Mouse (Mus musculus): ENCODE results near the gene Hist4h4. TPM values are rescaled to one million over a fixed set of nuclear protein-coding genes. Genes with fewer than 3 reads are reported as not detected.

Hist4h4 gene
- polyA plus RNA-seq, 1 experiment from 2014 or later = 0.54 TPM

GRCm38 (mm10) chr6:136808014-136808417, 3.8 kb upstream of the Hist4h4 start, which contains the start of gene H2afj:
H2afj (plus strand) TSS chr6:136808244.
- peak; percentile 90 for ATAC-seq
- Histone ChIP-seq H3K36me3 (ENCODE audit: control insufficient read depth, insufficient read depth, low read length) (peaks cover 7% of the 10 kb centered on the region; the same call in 1 of the 2 replicates), H3K9me3 (ENCODE audit: control insufficient read depth, low read length) (no peaks in the 10 kb centered on the region), H3K4me2 (ENCODE audit: low read length) (peak within 1 kb of the TSS; percentile 99), H3K4me1 (ENCODE audit: control insufficient read depth, insufficient read depth, low read depth, low read length) (peaks cover 24% of the 10 kb centered on the region), H3K9ac (ENCODE audit: low read depth, low read length) (peak within 1 kb of the TSS; percentile 79), H3K27ac (ENCODE audit: low read depth, low read length) (peak within 1 kb of the TSS; percentile 76), H3K4me3 (ENCODE audit: low read length) (peak within 1 kb of the TSS; percentile 83), H3K27me3 (replicated peaks; ENCODE audit: control insufficient read depth, insufficient read depth, low read length) (no peaks in the 10 kb centered on the region)
- WGBS = 0% methylated on average over 34 of the region's 34 CpGs

GRCm38 (mm10) chr6:136807395-136808013, 3.3 kb upstream of the Hist4h4 start:
- ATAC-seq = peak; percentile 1; the same call in 1 of the 2 replicates
- H3K4me1 ChIP-seq (ENCODE audit: control insufficient read depth, insufficient read depth, low read depth, low read length) = peaks cover 26% of the 10 kb centered on the region
- H3K36me3 ChIP-seq (ENCODE audit: control insufficient read depth, insufficient read depth, low read length) = 0 out of 2 replicates have a peak, but pooled peaks cover 5% of the 10 kb centered on the region
- no peaks in the 10 kb centered on the region for H3K9me3 ChIP-seq (ENCODE audit: control insufficient read depth, low read length)
- H3K27me3 ChIP-seq (replicated peaks; ENCODE audit: control insufficient read depth, insufficient read depth, low read length) = no peaks in the 10 kb centered on the region
- peak overlapping the region; percentile 56 for H3K9ac ChIP-seq (ENCODE audit: low read depth, low read length)
- peak overlapping the region; percentile 76 for H3K27ac ChIP-seq (ENCODE audit: low read depth, low read length)
- H3K4me2 ChIP-seq (ENCODE audit: low read length) = peak overlapping the region; percentile 82
- peak overlapping the region; percentile 83 for H3K4me3 ChIP-seq (ENCODE audit: low read length)
- WGBS = 26% methylated on average over 18 of the region's 18 CpGs

- H3K9me3 ChIP-seq (ENCODE audit: control insufficient read depth, low read length) = no peaks in the 10 kb centered on the region
- no peak overlapping the region for H3K9ac ChIP-seq (ENCODE audit: low read depth, low read length)
- no peak overlapping the region for H3K4me2 ChIP-seq (ENCODE audit: low read length)
- ATAC-seq = no peak
- 0 out of 2 replicates have a peak, but pooled peaks cover 2% of the 10 kb centered on the region for H3K36me3 ChIP-seq (ENCODE audit: control insufficient read depth, insufficient read depth, low read length)
- no peak overlapping the region for H3K4me3 ChIP-seq (ENCODE audit: low read length)
- peaks cover 26% of the 10 kb centered on the region for H3K4me1 ChIP-seq (ENCODE audit: control insufficient read depth, insufficient read depth, low read depth, low read length)
- WGBS = 67% methylated on average over 5 of the region's 5 CpGs
- no peaks in the 10 kb centered on the region for H3K27me3 ChIP-seq (replicated peaks; ENCODE audit: control insufficient read depth, insufficient read depth, low read length)
- H3K27ac ChIP-seq (ENCODE audit: low read depth, low read length) = no peak overlapping the region
Measured at GRCm38 (mm10) chr6:136806819-136807218, 2.6 kb upstream of the Hist4h4 start.

GRCm38 (mm10) chr6:136805409-136805775, 1.2 kb upstream of the Hist4h4 start:
- H3K9me3 ChIP-seq (ENCODE audit: control insufficient read depth, low read length) = no peaks in the 10 kb centered on the region
- no peak overlapping the region for H3K4me2 ChIP-seq (ENCODE audit: low read length)
- H3K9ac ChIP-seq (ENCODE audit: low read depth, low read length) = no peak overlapping the region
- H3K4me3 ChIP-seq (ENCODE audit: low read length) = no peak overlapping the region
- no peaks in the 10 kb centered on the region for H3K36me3 ChIP-seq (ENCODE audit: control insufficient read depth, insufficient read depth, low read length)
- H3K27me3 ChIP-seq (replicated peaks; ENCODE audit: control insufficient read depth, insufficient read depth, low read length) = no peaks in the 10 kb centered on the region
- peaks cover 26% of the 10 kb centered on the region for H3K4me1 ChIP-seq (ENCODE audit: control insufficient read depth, insufficient read depth, low read depth, low read length)
- no peak for ATAC-seq
- 88% methylated on average over 1 of the region's 1 CpGs for WGBS
- no peak overlapping the region for H3K27ac ChIP-seq (ENCODE audit: low read depth, low read length)

- Histone ChIP-seq H3K9ac (ENCODE audit: low read depth, low read length) (no peak overlapping the region), H3K27me3 (replicated peaks; ENCODE audit: control insufficient read depth, insufficient read depth, low read length) (no peaks in the 10 kb centered on the region), H3K9me3 (ENCODE audit: control insufficient read depth, low read length) (no peaks in the 10 kb centered on the region), H3K27ac (ENCODE audit: low read depth, low read length) (peak overlapping the region; percentile 100), H3K4me1 (ENCODE audit: control insufficient read depth, insufficient read depth, low read depth, low read length) (peaks cover 25% of the 10 kb centered on the region), H3K4me2 (ENCODE audit: low read length) (peak overlapping the region; percentile 91), H3K4me3 (ENCODE audit: low read length) (peak overlapping the region; percentile 74), H3K36me3 (ENCODE audit: control insufficient read depth, insufficient read depth, low read length) (no peaks in the 10 kb centered on the region)
- ATAC-seq = no peak
- 33% methylated on average over 9 of the region's 9 CpGs for WGBS
Measured at GRCm38 (mm10) chr6:136804705-136805408, 642 bp upstream of the Hist4h4 start.

GRCm38 (mm10) chr6:136803093-136803738, 999 bp downstream of the Hist4h4 start:
- Histone ChIP-seq H3K9me3 (ENCODE audit: control insufficient read depth, low read length) (no peaks in the 10 kb centered on the region), H3K4me3 (ENCODE audit: low read length) (peak overlapping the region; percentile 74), H3K36me3 (ENCODE audit: control insufficient read depth, insufficient read depth, low read length) (no peaks in the 10 kb centered on the region), H3K4me1 (ENCODE audit: control insufficient read depth, insufficient read depth, low read depth, low read length) (peaks cover 15% of the 10 kb centered on the region), H3K27ac (ENCODE audit: low read depth, low read length) (peak overlapping the region; percentile 100), H3K9ac (ENCODE audit: low read depth, low read length) (peak overlapping the region; percentile 92), H3K4me2 (ENCODE audit: low read length) (peak overlapping the region; percentile 91), H3K27me3 (replicated peaks; ENCODE audit: control insufficient read depth, insufficient read depth, low read length) (no peaks in the 10 kb centered on the region)
- peak; percentile 12; the same call in 1 of the 2 replicates for ATAC-seq
- 21% methylated on average over 12 of the region's 12 CpGs for WGBS

GRCm38 (mm10) chr6:136801274-136801673, 2.9 kb downstream of the Hist4h4 start:
- H3K4me1 ChIP-seq (ENCODE audit: control insufficient read depth, insufficient read depth, low read depth, low read length) = peaks cover 11% of the 10 kb centered on the region
- H3K36me3 ChIP-seq (ENCODE audit: control insufficient read depth, insufficient read depth, low read length) = no peaks in the 10 kb centered on the region
- no peaks in the 10 kb centered on the region for H3K9me3 ChIP-seq (ENCODE audit: control insufficient read depth, low read length)
- H3K27ac ChIP-seq (ENCODE audit: low read depth, low read length) = no peak overlapping the region
- WGBS = 87% methylated on average over 6 of the region's 6 CpGs
- H3K4me3 ChIP-seq (ENCODE audit: low read length) = no peak overlapping the region
- H3K9ac ChIP-seq (ENCODE audit: low read depth, low read length) = no peak overlapping the region
- ATAC-seq = no peak
- no peaks in the 10 kb centered on the region for H3K27me3 ChIP-seq (replicated peaks; ENCODE audit: control insufficient read depth, insufficient read depth, low read length)
- no peak overlapping the region for H3K4me2 ChIP-seq (ENCODE audit: low read length)

- H3K4me1 ChIP-seq (ENCODE audit: control insufficient read depth, insufficient read depth, low read depth, low read length) = peaks cover 11% of the 10 kb centered on the region
- no peak overlapping the region for H3K4me2 ChIP-seq (ENCODE audit: low read length)
- no peak overlapping the region for H3K4me3 ChIP-seq (ENCODE audit: low read length)
- no peaks in the 10 kb centered on the region for H3K27me3 ChIP-seq (replicated peaks; ENCODE audit: control insufficient read depth, insufficient read depth, low read length)
- WGBS = 92% methylated on average over 8 of the region's 8 CpGs
- H3K9me3 ChIP-seq (ENCODE audit: control insufficient read depth, low read length) = no peaks in the 10 kb centered on the region
- H3K36me3 ChIP-seq (ENCODE audit: control insufficient read depth, insufficient read depth, low read length) = no peaks in the 10 kb centered on the region
- H3K9ac ChIP-seq (ENCODE audit: low read depth, low read length) = no peak overlapping the region
- no peak overlapping the region for H3K27ac ChIP-seq (ENCODE audit: low read depth, low read length)
- ATAC-seq = no peak
Measured at GRCm38 (mm10) chr6:136800710-136801109, 3.5 kb downstream of the Hist4h4 start.

Measured in hindbrain, embryonic 16.5 days (tissue).